In genomic region chr7:112192778-112193177, GRCm38 (mm10) we compare ENCODE assay signal across 20 mouse cellular contexts. TPM values are rescaled to one million over a fixed set of nuclear protein-coding genes. Genes with fewer than 3 reads are reported as not detected.
DNase-seq lines count a peak whose midpoint lies in the region; ATAC-seq and TF ChIP-seq lines count a peak whose summit lies in the region.
"Had no signal": no experiment of that assay in that cellular context is flagged by ENCODE, and none has a peak within 500 bp of the region (broad histone marks: within the 10 kb centered on the region; RNA-seq: fewer than 3 reads in every experiment).

No protein-coding gene starts in this region.

- no peaks in the 10 kb centered on the region for H3K36me3 ChIP-seq in limb, embryonic 13.5 days
- H3K36me3 ChIP-seq in limb, embryonic 10.5 days: no peaks in the 10 kb centered on the region
- H3K36me3 ChIP-seq in midbrain, embryonic 11.5 days (ENCODE audit: control insufficient read depth, insufficient read depth, low read length): no peaks in the 10 kb centered on the region
- H3K36me3 ChIP-seq in midbrain, embryonic 16.5 days (ENCODE audit: control insufficient read depth, insufficient read depth, low read length): no peaks in the 10 kb centered on the region
- H3K36me3 ChIP-seq: embryonic facial prominence, embryonic 10.5 days; embryonic facial prominence, embryonic 13.5 days; forebrain, embryonic 12.5 days; forebrain, embryonic 15.5 days; hindbrain, embryonic 12.5 days; hindbrain, embryonic 15.5 days had no signal

- no peak overlapping the region for H3K4me2 ChIP-seq in limb, embryonic 13.5 days (replicated peaks)
- no peak overlapping the region for H3K4me2 ChIP-seq in midbrain, embryonic 11.5 days
- H3K4me2 ChIP-seq in midbrain, embryonic 16.5 days (ENCODE audit: low read length): no peak overlapping the region
- H3K4me2 ChIP-seq: embryonic facial prominence, embryonic 13.5 days; forebrain, embryonic 12.5 days; forebrain, embryonic 15.5 days; heart, embryonic 11.5 days; hindbrain, embryonic 12.5 days; hindbrain, embryonic 15.5 days had no signal

- H3K27ac ChIP-seq in gastrocnemius, adult 2 months: peak overlapping the region; percentile 86
- H3K27ac ChIP-seq in limb, embryonic 13.5 days: no peak overlapping the region
- H3K27ac ChIP-seq in limb, embryonic 10.5 days: no peak overlapping the region
- H3K27ac ChIP-seq in midbrain, embryonic 11.5 days (ENCODE audit: low read depth, low read length): no peak overlapping the region
- H3K27ac ChIP-seq in midbrain, embryonic 16.5 days (ENCODE audit: low read length): no peak overlapping the region
- H3K27ac ChIP-seq: embryonic facial prominence, embryonic 10.5 days; embryonic facial prominence, embryonic 13.5 days; forebrain, embryonic 12.5 days; forebrain, embryonic 15.5 days; hindbrain, embryonic 12.5 days; hindbrain, embryonic 15.5 days had no signal

- DNase-seq in gastrocnemius, adult 2 months: no peak
- DNase-seq in gastrocnemius, postnatal 4 days (ENCODE audit: low spot score in 2 of 2): no peak
- no peak for DNase-seq in limb, embryonic 10.5 days (ENCODE audit: low spot score)
- DNase-seq in midbrain, embryonic 11.5 days (ENCODE audit: low spot score, missing footprints): peak; percentile 57
- DNase-seq: adrenal gland, adult 2 months; embryo, embryonic 11 days; heart, adult 11 months had no signal

- TF ChIP-seq CTCF in gastrocnemius, adult 2 months (IDR thresholded peaks at IDR 0.05): no peak

- no peak overlapping the region for H3K9ac ChIP-seq in limb, embryonic 13.5 days
- no peak overlapping the region for H3K9ac ChIP-seq in midbrain, embryonic 11.5 days (ENCODE audit: low read length)
- no peak overlapping the region for H3K9ac ChIP-seq in midbrain, embryonic 16.5 days (ENCODE audit: low read depth, low read length)
- H3K9ac ChIP-seq: embryonic facial prominence, embryonic 13.5 days; forebrain, embryonic 12.5 days; forebrain, embryonic 15.5 days; hindbrain, embryonic 12.5 days; hindbrain, embryonic 15.5 days had no signal

- H3K27me3 ChIP-seq in limb, embryonic 13.5 days: no peaks in the 10 kb centered on the region
- no peaks in the 10 kb centered on the region for H3K27me3 ChIP-seq in limb, embryonic 10.5 days (ENCODE audit: low read depth, poor library complexity, severe bottlenecking)
- no peaks in the 10 kb centered on the region for H3K27me3 ChIP-seq in midbrain, embryonic 11.5 days (ENCODE audit: control insufficient read depth, insufficient read depth, low read length)
- H3K27me3 ChIP-seq in midbrain, embryonic 16.5 days (ENCODE audit: control insufficient read depth, insufficient read depth, low read depth, low read length): no peaks in the 10 kb centered on the region
- H3K27me3 ChIP-seq: embryonic facial prominence, embryonic 13.5 days; forebrain, embryonic 12.5 days; forebrain, embryonic 15.5 days; hindbrain, embryonic 12.5 days; hindbrain, embryonic 15.5 days had no signal

- no peak overlapping the region for H3K4me3 ChIP-seq in gastrocnemius, adult 2 months
- no peak overlapping the region for H3K4me3 ChIP-seq in limb, embryonic 13.5 days
- no peak overlapping the region for H3K4me3 ChIP-seq in limb, embryonic 10.5 days
- no peak overlapping the region for H3K4me3 ChIP-seq in midbrain, embryonic 11.5 days (ENCODE audit: low read depth, low read length)
- no peak overlapping the region for H3K4me3 ChIP-seq in midbrain, embryonic 16.5 days (ENCODE audit: low read depth, low read length)
- H3K4me3 ChIP-seq: embryonic facial prominence, embryonic 10.5 days; embryonic facial prominence, embryonic 13.5 days; erythroblast, embryonic 14.5 days; forebrain, embryonic 12.5 days; forebrain, embryonic 15.5 days; hindbrain, embryonic 12.5 days; hindbrain, embryonic 15.5 days had no signal

- H3K9me3 ChIP-seq in limb, embryonic 13.5 days: no peaks in the 10 kb centered on the region; the same call in 1 of the 2 replicates
- H3K9me3 ChIP-seq in limb, embryonic 10.5 days (replicated peaks): no peaks in the 10 kb centered on the region
- H3K9me3 ChIP-seq in midbrain, embryonic 11.5 days (ENCODE audit: control insufficient read depth, low read length): no peaks in the 10 kb centered on the region
- no peaks in the 10 kb centered on the region for H3K9me3 ChIP-seq in midbrain, embryonic 16.5 days (replicated peaks; ENCODE audit: control insufficient read depth, low read length, poor library complexity, severe bottlenecking)
- H3K9me3 ChIP-seq: embryonic facial prominence, embryonic 10.5 days; embryonic facial prominence, embryonic 13.5 days; forebrain, embryonic 12.5 days; forebrain, embryonic 15.5 days; hindbrain, embryonic 12.5 days; hindbrain, embryonic 15.5 days had no signal

- ATAC-seq in limb, embryonic 13.5 days (ENCODE audit: low FRiP score, low read depth): 0 out of 2 replicates have a peak, but pooled peaks have one; percentile 14
- no peak for ATAC-seq in midbrain, embryonic 11.5 days (ENCODE audit: low FRiP score)
- ATAC-seq in midbrain, embryonic 16.5 days: no peak
- ATAC-seq: CD4-positive, CD25-positive, alpha-beta regulatory T cell, adult 4 months; forebrain, embryonic 15.5 days had no signal

- 84% methylated on average over 5 of the region's 5 CpGs for WGBS in limb, embryonic 13.5 days
- WGBS in limb, embryonic 10.5 days: 84% methylated on average over 5 of the region's 5 CpGs
- 89% methylated on average over 5 of the region's 5 CpGs for WGBS in midbrain, embryonic 11.5 days
- 89% methylated on average over 5 of the region's 5 CpGs for WGBS in midbrain, embryonic 16.5 days

- peaks cover 30% of the 10 kb centered on the region for H3K4me1 ChIP-seq in limb, embryonic 13.5 days
- H3K4me1 ChIP-seq in limb, embryonic 10.5 days: peaks cover 8% of the 10 kb centered on the region
- H3K4me1 ChIP-seq in midbrain, embryonic 11.5 days (ENCODE audit: control insufficient read depth, insufficient read depth, low read length): no peaks in the 10 kb centered on the region
- H3K4me1 ChIP-seq in midbrain, embryonic 16.5 days (ENCODE audit: control insufficient read depth, insufficient read depth, low read length): no peaks in the 10 kb centered on the region
- H3K4me1 ChIP-seq: forebrain, embryonic 12.5 days; forebrain, embryonic 15.5 days; hindbrain, embryonic 12.5 days; hindbrain, embryonic 15.5 days had no signal

- intact Hi-C loops in gastrocnemius, adult 2 months (cut with DNase I): no loop called here

RNA-seq across cellular contexts. Expression of gene Mical2, which starts 32.9 kb away (rescaled TPM):
- total RNA-seq in gastrocnemius, adult 2 months (2021): 100 to 1,000 TPM; 124 to 136 TPM
- total RNA-seq in gastrocnemius, postnatal 4 days (2021): 10 to 100 TPM; 18.5 to 20.7 TPM
- 2.1 and 2.3 TPM in 2 replicates for polyA plus RNA-seq in limb, embryonic 13.5 days (2015; fragmentation: Nextera tagmentation; extraction: Ambion mirVana)
- polyA plus RNA-seq in limb, embryonic 10.5 days (2016; fragmentation: Nextera tagmentation; extraction: Ambion mirVana): 0.96 and 1.2 TPM in 2 replicates
- polyA plus RNA-seq in midbrain, embryonic 11.5 days (2014; fragmentation: Nextera tagmentation; extraction: Ambion mirVana): 1.2 and 1.5 TPM in 2 replicates
- 3.5 and 5.1 TPM in 2 replicates for polyA plus RNA-seq in midbrain, embryonic 16.5 days (2015; fragmentation: Nextera tagmentation; extraction: Ambion mirVana)
- total RNA-seq: MEL had no signal
- polyA plus RNA-seq: erythroblast, embryonic 14.5 days had no signal

RNA-seq across cellular contexts. Expression of gene Dkk3, which starts 33.9 kb away (rescaled TPM):
- 1 to 10 TPM; 2.1 to 2.4 TPM for total RNA-seq in gastrocnemius, adult 2 months (2021)
- total RNA-seq in gastrocnemius, postnatal 4 days (2021): 10 to 100 TPM; 15.8 to 20.6 TPM
- polyA plus RNA-seq in limb, embryonic 13.5 days (2015; fragmentation: Nextera tagmentation; extraction: Ambion mirVana): 41.3 and 45.4 TPM in 2 replicates
- polyA plus RNA-seq in limb, embryonic 10.5 days (2016; fragmentation: Nextera tagmentation; extraction: Ambion mirVana): 4.9 and 6.3 TPM in 2 replicates
- polyA plus RNA-seq in midbrain, embryonic 11.5 days (2014; fragmentation: Nextera tagmentation; extraction: Ambion mirVana): 13.9 and 14.0 TPM in 2 replicates
- 26.9 and 35.1 TPM in 2 replicates for polyA plus RNA-seq in midbrain, embryonic 16.5 days (2015; fragmentation: Nextera tagmentation; extraction: Ambion mirVana)
- total RNA-seq: hematopoietic stem cell, adult 5-6 weeks; MEL had no signal
- polyA plus RNA-seq: erythroblast, embryonic 14.5 days had no signal
